Comparison of ENCODE assay signal across 7 mouse cellular contexts in genomic region chr6:119220297-119220696, GRCm38 (mm10). TPM values are rescaled to one million over a fixed set of nuclear protein-coding genes. Genes with fewer than 3 reads are reported as not detected.
DNase-seq lines count a peak whose midpoint lies in the region; ATAC-seq and TF ChIP-seq lines count a peak whose summit lies in the region.

No protein-coding gene starts in this region.

- no peaks in the 10 kb centered on the region for H3K27me3 ChIP-seq in thymus, adult 2 months (ENCODE audit: control insufficient read depth, insufficient read depth, low read length)
- H3K27me3 ChIP-seq in forebrain, embryonic 10.5 days (ENCODE audit: poor library complexity, severe bottlenecking): no peaks in the 10 kb centered on the region
- H3K27me3 ChIP-seq in liver, postnatal 0 days (ENCODE audit: insufficient read depth, low read length): no peaks in the 10 kb centered on the region

- peaks cover 14% of the 10 kb centered on the region for H3K36me3 ChIP-seq in thymus, adult 2 months (ENCODE audit: control insufficient read depth, insufficient read depth, low read length)
- H3K36me3 ChIP-seq in forebrain, embryonic 10.5 days (replicated peaks): peaks cover 38% of the 10 kb centered on the region
- H3K36me3 ChIP-seq in liver, postnatal 0 days (replicated peaks; ENCODE audit: insufficient read depth, low read length): peaks cover 17% of the 10 kb centered on the region

- 60% methylated on average over 10 of the region's 10 CpGs for WGBS in thymus, adult 2 months
- 57% methylated on average over 10 of the region's 10 CpGs for WGBS in forebrain, embryonic 10.5 days
- 52% methylated on average over 10 of the region's 10 CpGs for WGBS in liver, postnatal 0 days (ENCODE audit: insufficient replicate concordance)
- WGBS in olfactory bulb, adult 2 months: 17% methylated on average over 10 of the region's 10 CpGs

- no peak for TF ChIP-seq EP300 in liver, postnatal 0 days (IDR thresholded peaks at IDR 0.05; ENCODE audit: low read depth)

- H3K4me2 ChIP-seq in liver, postnatal 0 days (ENCODE audit: low read depth, low read length): no peak overlapping the region

- peak; percentile 76 for ATAC-seq in inflammation-experienced regulatory T-cells, adult 6 months
- peak; percentile 54; the same call in 1 of the 2 replicates for ATAC-seq in liver, postnatal 0 days

- TF ChIP-seq POLR2A in thymus, adult 2 months (IDR thresholded peaks at IDR 0.05; ENCODE audit: control insufficient read depth, extremely low read depth, insufficient read depth, low read length, poor library complexity): no peak
- no peak for TF ChIP-seq POLR2A in olfactory bulb, adult 2 months (IDR thresholded peaks at IDR 0.05; ENCODE audit: insufficient read depth, low read depth, low read length)

- no peak for TF ChIP-seq CTCF in thymus, adult 2 months (IDR thresholded peaks at IDR 0.05; ENCODE audit: borderline replicate concordance, control insufficient read depth, extremely low read depth, insufficient read depth, low read length, poor library complexity)
- TF ChIP-seq CTCF in liver, postnatal 0 days (IDR thresholded peaks at IDR 0.05; ENCODE audit: low read depth): peak; percentile 89
- TF ChIP-seq CTCF in olfactory bulb, adult 2 months (IDR thresholded peaks at IDR 0.05; ENCODE audit: insufficient read depth, low read depth, low read length): no peak

- no peaks in the 10 kb centered on the region for H3K4me1 ChIP-seq in thymus, adult 2 months (replicated peaks; ENCODE audit: control insufficient read depth, insufficient read depth, low read length)
- H3K4me1 ChIP-seq in forebrain, embryonic 10.5 days: 0 out of 2 replicates have a peak, but pooled peaks cover 7% of the 10 kb centered on the region
- H3K4me1 ChIP-seq in liver, postnatal 0 days (ENCODE audit: insufficient read depth): no peaks in the 10 kb centered on the region
- peaks cover 45% of the 10 kb centered on the region for H3K4me1 ChIP-seq in olfactory bulb, adult 2 months (ENCODE audit: control insufficient read depth, insufficient read depth, low read length)

- H3K9ac ChIP-seq in liver, postnatal 0 days (replicated peaks): no peak overlapping the region

- DNase-seq in thymus, adult 2 months: peak; percentile 35
- no peak for DNase-seq in thymus, adult 18-20 months
- peak; percentile 90 for DNase-seq in brain, adult 2 months (ENCODE audit: low read depth, low spot score)
- DNase-seq in forebrain, embryonic 10.5 days (ENCODE audit: extremely low spot score, low spot score): peak; percentile 35
- DNase-seq in liver, postnatal 0 days: peak; percentile 55

- H3K9me3 ChIP-seq in forebrain, embryonic 10.5 days: no peaks in the 10 kb centered on the region
- H3K9me3 ChIP-seq in liver, postnatal 0 days (ENCODE audit: low read length): no peaks in the 10 kb centered on the region

- no peak overlapping the region for H3K27ac ChIP-seq in thymus, adult 2 months (ENCODE audit: control insufficient read depth, insufficient read depth, low read length)
- H3K27ac ChIP-seq in forebrain, embryonic 10.5 days: no peak overlapping the region
- no peak overlapping the region for H3K27ac ChIP-seq in liver, postnatal 0 days (ENCODE audit: low read depth)
- H3K27ac ChIP-seq in olfactory bulb, adult 2 months (ENCODE audit: insufficient read depth, low read depth, low read length): 0 out of 2 replicates have a peak overlapping the region, but pooled peaks have one; percentile 44

- no peak overlapping the region for H3K4me3 ChIP-seq in thymus, adult 2 months (ENCODE audit: control insufficient read depth, insufficient read depth, low read length)
- no peak overlapping the region for H3K4me3 ChIP-seq in forebrain, embryonic 10.5 days
- H3K4me3 ChIP-seq in liver, postnatal 0 days (ENCODE audit: low read depth, low read length): no peak overlapping the region
- no peak overlapping the region for H3K4me3 ChIP-seq in olfactory bulb, adult 2 months (ENCODE audit: insufficient read depth, low read depth, low read length)

RNA-seq across cellular contexts. Expression of gene Cacna2d4, which starts 16.0 kb away (rescaled TPM):
- polyA plus RNA-seq in thymus, adult 2 months (2012; rRNA removed): 32.8 and 34.8 TPM in 2 replicates
- not detected in 2 replicates for polyA plus RNA-seq in forebrain, embryonic 10.5 days (2016; fragmentation: Nextera tagmentation; extraction: Ambion mirVana)
- 1 to 10 TPM; 4.5 to 8.3 (median 6.9) TPM for polyA plus RNA-seq in inflammation-experienced regulatory T-cells, adult 6 months (2017; shearing (Covaris generic))
- polyA plus RNA-seq in liver, postnatal 0 days (2015; fragmentation: Nextera tagmentation; extraction: Ambion mirVana): 0.02 and 0.08 TPM in 2 replicates
- not detected in 2 replicates for polyA plus RNA-seq in olfactory bulb, adult 2 months (2012; ENCODE audit: insufficient read depth, insufficient read length, low replicate concordance, missing spikeins)

RNA-seq across cellular contexts. Expression of gene Cacna1c, which starts 24.1 kb away (rescaled TPM):
- 0.66 and 4.8 TPM in 2 replicates for polyA plus RNA-seq in thymus, adult 2 months (2012; rRNA removed)
- 1.8 and 2.0 TPM in 2 replicates for polyA plus RNA-seq in forebrain, embryonic 10.5 days (2016; fragmentation: Nextera tagmentation; extraction: Ambion mirVana)
- polyA plus RNA-seq in inflammation-experienced regulatory T-cells, adult 6 months (2017; shearing (Covaris generic)): 1 to 10 TPM in 1 of 3 experiments, not detected in 2; 1.1 TPM
- polyA plus RNA-seq in liver, postnatal 0 days (2015; fragmentation: Nextera tagmentation; extraction: Ambion mirVana): 0.14 and 0.23 TPM in 2 replicates
- 35.8 TPM in 1 of 2 replicates, not detected in the other for polyA plus RNA-seq in olfactory bulb, adult 2 months (2012; ENCODE audit: insufficient read depth, insufficient read length, low replicate concordance, missing spikeins)

RNA-seq across cellular contexts. Expression of gene Dcp1b, which starts 45.2 kb away (rescaled TPM):
- polyA plus RNA-seq in thymus, adult 2 months (2012; rRNA removed): 44.2 and 48.7 TPM in 2 replicates
- polyA plus RNA-seq in forebrain, embryonic 10.5 days (2016; fragmentation: Nextera tagmentation; extraction: Ambion mirVana): 11.1 and 11.2 TPM in 2 replicates
- 10 to 100 TPM; 15.7 to 16.9 (median 15.8) TPM for polyA plus RNA-seq in inflammation-experienced regulatory T-cells, adult 6 months (2017; shearing (Covaris generic))
- 4.1 and 4.5 TPM in 2 replicates for polyA plus RNA-seq in liver, postnatal 0 days (2015; fragmentation: Nextera tagmentation; extraction: Ambion mirVana)
- polyA plus RNA-seq in olfactory bulb, adult 2 months (2012; ENCODE audit: insufficient read depth, insufficient read length, low replicate concordance, missing spikeins): not detected in 2 replicates

Comparison
In these comparisons a context has a peak if more than half of its experiments do, and no peak if none do; other contexts are left out.
1. DNase-seq: peak in thymus, adult 2 months (single experiment), brain, adult 2 months (single experiment), forebrain, embryonic 10.5 days (single experiment) and liver, postnatal 0 days (single experiment); none in thymus, adult 18-20 months (0 of 2).